Mouse (Mus musculus) midbrain, embryonic 12.5 days (tissue): ENCODE results near the gene Cdk9. TPM values are rescaled to one million over a fixed set of nuclear protein-coding genes. Genes with fewer than 3 reads are reported as not detected.

ENCODE experiments used
- ATAC-seq: fragments of 200-750 bp; cut with Nextera tagmentation; 2 replicates; pipeline ENCODE4 v1.8.0; 2017; ENCODE audit warnings: low read depth, moderate TSS enrichment, moderate library complexity; ENCODE audit not compliant: low FRiP score
- H3K27ac ChIP-seq: fragments of 300-500 bp; sonication (generic); replicated peaks from 2 replicates; pipeline ENCODE4 v1.5.1; 2016; ENCODE audit warnings: mild to moderate bottlenecking
- H3K27me3 ChIP-seq: fragments of 300-500 bp; sonication (generic); 2 replicates; pipeline ENCODE4 v1.6.1; 2016; ENCODE audit warnings: mild to moderate bottlenecking
- H3K36me3 ChIP-seq: fragments of 300-500 bp; sonication (generic); 2 replicates; pipeline ENCODE4 v1.6.1; 2016
- H3K4me1 ChIP-seq: fragments of 300-500 bp; sonication (generic); 2 replicates; pipeline ENCODE4 v1.6.1; 2016
- H3K4me2 ChIP-seq: fragments of 300-500 bp; sonication (generic); replicated peaks from 2 replicates; pipeline ENCODE4 v1.6.1; 2016; ENCODE audit warnings: mild to moderate bottlenecking, moderate library complexity
- H3K4me3 ChIP-seq: fragments of 300-500 bp; sonication (generic); 2 replicates; pipeline ENCODE4 v1.5.1; 2016; ENCODE audit warnings: mild to moderate bottlenecking
- H3K9ac ChIP-seq: fragments of 300-500 bp; sonication (generic); replicated peaks from 2 replicates; pipeline ENCODE4 v1.6.1; 2016; ENCODE audit warnings: mild to moderate bottlenecking, moderate library complexity
- H3K9me3 ChIP-seq: fragments of 300-500 bp; sonication (generic); 2 replicates; pipeline ENCODE4 v1.6.1; 2016; ENCODE audit warnings: mild to moderate bottlenecking
- WGBS: fragments of 180-500 bp; shearing (Covaris S2); methylation state at CpG from one replicate; pipeline ENCODE4 v1.1.7; 2016; 5-methylcytosine and 5-hydroxymethylcytosine counted together
- polyA plus RNA-seq: library from polyadenylated mRNA; unstranded; fragments of >200 nt; fragmentation: Nextera tagmentation; extraction: Ambion mirVana; gene quantifications from 2 replicates; pipeline ENCODE4 v1.2.1, GENCODE M21; 2016

Gene Cdk9
- polyA plus RNA-seq, 1 experiment from 2014 or later: 103 TPM

DNA sequence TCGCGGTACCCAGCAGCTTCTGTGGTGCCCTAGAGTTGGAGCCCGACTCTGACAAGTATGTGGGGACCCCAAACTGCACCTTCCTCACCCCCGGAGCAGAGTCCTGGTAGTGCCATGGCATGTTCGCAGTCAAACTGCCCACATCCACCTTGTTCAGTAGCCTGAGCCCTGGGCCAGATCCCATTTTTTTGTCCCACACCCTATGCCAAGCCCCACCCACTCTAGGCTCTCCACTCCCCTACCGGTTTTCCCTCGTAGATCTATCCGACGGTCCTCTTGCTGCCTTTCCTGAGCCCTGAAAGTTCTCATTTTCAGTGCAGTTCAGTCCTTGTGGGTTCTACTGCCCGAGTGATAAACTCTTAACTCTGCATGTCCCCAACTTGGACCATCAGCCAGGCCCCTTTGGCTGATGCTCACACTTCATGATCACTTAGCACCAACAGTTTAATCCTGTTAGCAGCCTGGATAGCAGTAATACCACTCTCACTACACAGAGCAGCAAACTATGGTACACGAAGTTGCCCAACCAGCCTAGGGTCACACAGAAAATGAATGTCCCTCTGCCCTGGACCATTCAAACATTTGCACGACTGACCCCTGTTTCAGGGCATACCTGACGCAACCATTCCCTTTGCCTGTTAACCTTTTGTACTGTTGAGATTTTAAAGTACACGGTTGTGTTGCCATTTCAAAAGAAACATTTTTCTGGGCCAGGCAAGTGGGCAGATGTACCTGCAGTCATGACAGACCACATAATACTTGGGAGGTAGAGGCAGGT, 11.7 kb downstream of the Cdk9 start:
- no peaks in the 10 kb centered on the region for H3K9me3 ChIP-seq
- H3K4me3 ChIP-seq: no peak overlapping the region
- peaks cover 37% of the 10 kb centered on the region for H3K36me3 ChIP-seq
- no peak overlapping the region for H3K4me2 ChIP-seq
- WGBS: 88% methylated on average over 14 of the region's 14 CpGs
- ATAC-seq: no peak
- H3K27ac ChIP-seq: no peak overlapping the region
- H3K9ac ChIP-seq: no peak overlapping the region
- no peaks in the 10 kb centered on the region for H3K4me1 ChIP-seq
- no peaks in the 10 kb centered on the region for H3K27me3 ChIP-seq

GRCm38 (mm10) chr2:32699680-32700079, 13.2 kb downstream of the Cdk9 start:
- H3K27me3 ChIP-seq: no peaks in the 10 kb centered on the region
- no peak for ATAC-seq

GRCm38 (mm10) chr2:32694691-32695090, 18.2 kb downstream of the Cdk9 start:
- no peak overlapping the region for H3K27ac ChIP-seq
- WGBS: 87% methylated on average over 12 of the region's 12 CpGs
- H3K9me3 ChIP-seq: no peaks in the 10 kb centered on the region
- H3K4me3 ChIP-seq: peak overlapping the region; percentile 81; the same call in 1 of the 2 replicates
- H3K36me3 ChIP-seq: no peaks in the 10 kb centered on the region
- no peaks in the 10 kb centered on the region; the same call in 1 of the 2 replicates for H3K27me3 ChIP-seq
- peaks cover 13% of the 10 kb centered on the region for H3K4me1 ChIP-seq
- H3K9ac ChIP-seq: no peak overlapping the region
- H3K4me2 ChIP-seq: peak overlapping the region; percentile 93
- no peak for ATAC-seq

More at GRCm38 (mm10) chr2:32699680-32700079, 13.2 kb downstream of the Cdk9 start:
- 83% methylated on average over 6 of the region's 6 CpGs for WGBS
- H3K36me3 ChIP-seq: peaks cover 22% of the 10 kb centered on the region
- H3K4me2 ChIP-seq: no peak overlapping the region
- H3K27ac ChIP-seq: no peak overlapping the region
- no peaks in the 10 kb centered on the region for H3K9me3 ChIP-seq
- H3K4me1 ChIP-seq: no peaks in the 10 kb centered on the region
- H3K9ac ChIP-seq: no peak overlapping the region
- H3K4me3 ChIP-seq: no peak overlapping the region

DNA sequence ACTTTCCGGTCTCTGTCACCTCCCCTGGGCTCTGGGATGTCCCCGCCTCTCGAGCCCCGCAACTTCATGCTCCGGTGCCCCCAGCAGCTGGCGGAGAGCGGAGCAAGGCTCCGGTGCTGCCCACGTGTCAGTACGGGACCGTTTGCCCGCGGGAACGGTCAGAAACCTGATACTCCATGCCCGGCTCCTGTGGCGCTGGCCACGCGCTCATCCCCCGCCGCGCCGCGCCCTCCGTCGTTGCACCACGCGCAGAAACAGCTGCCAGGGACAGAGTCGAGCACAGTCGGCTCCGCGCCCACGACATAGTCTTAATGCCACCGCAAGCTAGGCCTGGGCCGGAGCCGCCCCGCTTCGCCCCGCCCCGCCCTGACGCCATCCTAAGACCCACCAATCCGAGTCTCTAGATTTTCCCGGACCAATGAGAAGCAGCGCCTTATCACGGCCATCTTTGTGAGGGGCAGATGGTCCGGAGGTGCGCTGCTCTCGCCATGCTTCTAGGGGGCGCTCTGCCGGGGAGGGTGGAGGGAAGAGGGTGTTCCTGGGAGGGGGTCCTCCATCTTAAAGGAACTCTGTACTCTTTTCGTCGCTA, 19.0 kb downstream of the Cdk9 start:
- Histone ChIP-seq H3K9me3 (no peaks in the 10 kb centered on the region), H3K9ac (peak overlapping the region; percentile 83), H3K4me1 (peaks cover 15% of the 10 kb centered on the region), H3K4me2 (peak overlapping the region; percentile 93), H3K36me3 (no peaks in the 10 kb centered on the region), H3K27ac (peak overlapping the region; percentile 70), H3K4me3 (peak overlapping the region; percentile 81), H3K27me3 (no peaks in the 10 kb centered on the region; the same call in 1 of the 2 replicates)
- under 1% methylated on average over 51 of the region's 51 CpGs for WGBS
- ATAC-seq: peak; percentile 97

- Histone ChIP-seq H3K4me1 (peaks cover 15% of the 10 kb centered on the region), H3K27me3 (no peaks in the 10 kb centered on the region; the same call in 1 of the 2 replicates), H3K9me3 (no peaks in the 10 kb centered on the region), H3K4me2 (peak overlapping the region; percentile 93), H3K27ac (0 out of 2 replicates have a peak overlapping the region, but pooled peaks have one; percentile 70), H3K9ac (peak overlapping the region; percentile 83), H3K36me3 (no peaks in the 10 kb centered on the region), H3K4me3 (peak overlapping the region; percentile 81)
- no peak for ATAC-seq
- WGBS: 23% methylated on average over 7 of the region's 7 CpGs
Measured at GRCm38 (mm10) chr2:32693282-32693681, 19.6 kb downstream of the Cdk9 start.

DNA sequence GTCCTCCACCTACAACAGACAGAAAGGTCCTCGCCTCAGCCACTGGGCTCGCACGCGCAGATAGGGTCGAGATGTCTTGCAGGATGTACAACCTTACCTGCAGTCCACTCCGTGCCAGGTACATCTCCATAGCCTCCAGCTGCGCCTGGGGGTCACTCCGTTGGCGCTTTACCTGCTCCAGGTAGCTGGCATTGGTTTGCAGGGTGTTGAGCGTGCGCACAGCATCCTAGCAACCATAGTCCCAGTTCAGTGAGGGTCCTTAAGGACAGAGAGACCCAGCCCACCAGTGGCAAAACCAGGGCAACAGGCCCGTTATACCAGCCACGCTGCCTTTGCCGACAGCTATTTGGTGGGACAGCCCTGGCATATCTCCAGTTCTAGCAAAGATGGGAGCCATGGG, 20.4 kb downstream of the Cdk9 start:
- H3K9me3 ChIP-seq: no peaks in the 10 kb centered on the region
- ATAC-seq: no peak
- H3K4me1 ChIP-seq: peaks cover 15% of the 10 kb centered on the region
- no peaks in the 10 kb centered on the region; the same call in 1 of the 2 replicates for H3K27me3 ChIP-seq
- H3K27ac ChIP-seq: no peak overlapping the region
- H3K9ac ChIP-seq: peak overlapping the region; percentile 83; the same call in 1 of the 2 replicates
- peaks cover 4% of the 10 kb centered on the region for H3K36me3 ChIP-seq
- WGBS: 96% methylated on average over 14 of the region's 14 CpGs
- H3K4me3 ChIP-seq: no peak overlapping the region
- H3K4me2 ChIP-seq: peak overlapping the region; percentile 93; the same call in 1 of the 2 replicates

DNA sequence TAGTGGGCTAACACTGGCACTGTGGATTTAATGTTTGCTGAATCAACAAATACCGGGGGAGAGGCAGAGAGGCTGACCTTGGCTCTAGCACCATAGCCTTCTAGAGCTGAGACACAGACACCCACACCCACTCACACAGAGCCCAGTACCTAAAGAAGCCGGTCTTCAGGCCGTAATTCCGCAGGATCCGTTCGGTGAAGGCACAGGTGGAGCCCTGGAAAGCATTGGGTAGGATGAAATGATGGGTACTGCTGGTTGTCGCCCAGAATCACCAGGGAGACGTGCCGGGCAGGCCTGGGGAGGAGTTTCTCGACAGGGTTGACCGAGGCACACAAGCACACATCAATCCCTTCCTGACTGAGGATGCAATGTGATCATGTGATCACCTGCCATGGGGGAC, 21.8 kb downstream of the Cdk9 start:
- H3K4me3 ChIP-seq: no peak overlapping the region
- no peaks in the 10 kb centered on the region; the same call in 1 of the 2 replicates for H3K27me3 ChIP-seq
- H3K9me3 ChIP-seq: no peaks in the 10 kb centered on the region
- H3K27ac ChIP-seq: no peak overlapping the region
- no peak overlapping the region for H3K4me2 ChIP-seq
- peaks cover 19% of the 10 kb centered on the region for H3K36me3 ChIP-seq
- ATAC-seq: no peak
- no peak overlapping the region for H3K9ac ChIP-seq
- 91% methylated on average over 11 of the region's 11 CpGs for WGBS
- H3K4me1 ChIP-seq: peaks cover 15% of the 10 kb centered on the region

DNA sequence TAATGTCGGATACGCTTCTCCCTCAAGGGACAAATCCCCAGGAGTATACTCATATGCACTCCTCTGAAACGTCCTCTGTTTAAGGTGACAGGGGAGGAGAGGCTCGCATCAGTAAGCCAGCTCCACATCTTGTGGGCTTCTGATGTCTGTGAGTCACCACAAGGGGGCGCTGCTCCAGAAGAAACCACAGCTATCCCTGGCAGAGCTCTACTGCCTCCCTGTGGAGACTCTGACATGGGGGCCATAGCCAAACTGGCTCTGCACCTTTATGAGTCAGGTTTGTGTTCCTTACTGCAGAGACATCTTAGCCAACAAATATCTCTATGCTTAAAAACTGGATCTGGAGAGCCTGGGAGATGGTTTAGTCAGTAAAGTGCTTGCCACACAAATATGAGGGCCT, 23.5 kb downstream of the Cdk9 start:
- H3K9ac ChIP-seq: no peak overlapping the region
- WGBS: 16% methylated on average over 5 of the region's 5 CpGs
- no peaks in the 10 kb centered on the region; the same call in 1 of the 2 replicates for H3K27me3 ChIP-seq
- H3K4me1 ChIP-seq: peaks cover 15% of the 10 kb centered on the region
- H3K27ac ChIP-seq: no peak overlapping the region
- no peak overlapping the region for H3K4me3 ChIP-seq
- no peak for ATAC-seq
- H3K4me2 ChIP-seq: no peak overlapping the region
- H3K9me3 ChIP-seq: no peaks in the 10 kb centered on the region
- H3K36me3 ChIP-seq: peaks cover 35% of the 10 kb centered on the region

DNA sequence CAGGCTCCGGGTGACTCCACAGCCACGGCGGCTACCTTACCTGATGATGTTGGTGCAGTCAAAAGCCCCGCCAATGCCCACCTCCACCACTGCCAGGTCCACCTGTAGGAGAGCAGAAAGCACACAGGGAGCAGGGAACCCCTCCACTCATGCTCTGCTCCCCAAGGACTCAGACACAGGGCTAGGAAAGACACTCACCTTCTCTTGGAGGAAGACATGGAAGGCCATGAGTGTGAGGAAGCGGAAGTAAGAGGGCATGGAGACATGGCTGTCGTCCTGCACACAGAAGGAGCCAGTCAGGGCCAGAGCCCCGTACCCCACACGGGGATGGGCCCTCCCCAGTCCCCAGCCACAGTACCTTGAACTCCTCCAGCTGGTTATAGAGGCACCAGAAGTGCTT, 25.3 kb downstream of the Cdk9 start:
- WGBS: 95% methylated on average over 8 of the region's 8 CpGs
- Histone ChIP-seq H3K4me2 (no peak overlapping the region), H3K4me1 (peaks cover 6% of the 10 kb centered on the region; the same call in 1 of the 2 replicates), H3K27me3 (no peaks in the 10 kb centered on the region), H3K9me3 (no peaks in the 10 kb centered on the region), H3K27ac (no peak overlapping the region), H3K9ac (no peak overlapping the region), H3K4me3 (no peak overlapping the region), H3K36me3 (peaks cover 52% of the 10 kb centered on the region)
- ATAC-seq: no peak

GRCm38 (mm10) chr2:32686640-32687039, 26.2 kb downstream of the Cdk9 start:
- no peaks in the 10 kb centered on the region for H3K27me3 ChIP-seq
- 91% methylated on average over 6 of the region's 6 CpGs for WGBS
- 0 out of 2 replicates have a peak, but pooled peaks cover 4% of the 10 kb centered on the region for H3K4me1 ChIP-seq
- no peaks in the 10 kb centered on the region for H3K9me3 ChIP-seq
- no peak for ATAC-seq
- H3K36me3 ChIP-seq: peaks cover 53% of the 10 kb centered on the region
- H3K9ac ChIP-seq: no peak overlapping the region
- no peak overlapping the region for H3K27ac ChIP-seq
- H3K4me3 ChIP-seq: no peak overlapping the region
- no peak overlapping the region for H3K4me2 ChIP-seq

DNA sequence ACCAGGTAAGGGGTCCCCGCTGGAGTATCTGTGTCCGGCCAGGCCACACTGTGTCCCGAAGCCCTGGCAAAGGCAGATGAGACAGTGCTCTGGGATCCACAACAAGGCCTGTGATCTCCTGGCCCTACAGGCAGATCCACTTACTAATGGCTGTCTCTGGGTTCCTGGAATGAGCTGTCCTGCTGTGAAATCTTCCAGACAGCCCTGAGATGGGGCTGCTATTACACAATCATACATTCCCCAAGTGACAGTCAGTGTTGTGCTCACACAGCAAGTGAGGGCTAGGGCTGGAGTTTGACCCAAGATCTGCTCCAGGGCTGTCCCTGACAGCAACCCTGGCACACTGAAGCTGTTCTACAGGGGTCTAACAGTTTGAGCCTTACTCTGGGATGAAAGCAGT, 27.1 kb downstream of the Cdk9 start:
- no peak overlapping the region for H3K4me3 ChIP-seq
- WGBS: 100% methylated on average over 3 of the region's 3 CpGs
- no peak overlapping the region for H3K27ac ChIP-seq
- H3K9ac ChIP-seq: no peak overlapping the region
- 0 out of 2 replicates have a peak, but pooled peaks cover 4% of the 10 kb centered on the region for H3K4me1 ChIP-seq
- H3K36me3 ChIP-seq: peaks cover 53% of the 10 kb centered on the region
- H3K9me3 ChIP-seq: no peaks in the 10 kb centered on the region
- no peak overlapping the region for H3K4me2 ChIP-seq
- ATAC-seq: no peak
- H3K27me3 ChIP-seq: no peaks in the 10 kb centered on the region
